Mouse (Mus musculus): Measurements from ENCODE around the gene Tor4a. TPM values are rescaled to one million over a fixed set of nuclear protein-coding genes. Genes with fewer than 3 reads are reported as not detected.
A peak's percentile ranks its signal among the peaks of the same experiment; 100 is the strongest.

Tor4a gene
- polyA plus RNA-seq, 1 experiment from 2014 or later = 23.0 TPM

DNA sequence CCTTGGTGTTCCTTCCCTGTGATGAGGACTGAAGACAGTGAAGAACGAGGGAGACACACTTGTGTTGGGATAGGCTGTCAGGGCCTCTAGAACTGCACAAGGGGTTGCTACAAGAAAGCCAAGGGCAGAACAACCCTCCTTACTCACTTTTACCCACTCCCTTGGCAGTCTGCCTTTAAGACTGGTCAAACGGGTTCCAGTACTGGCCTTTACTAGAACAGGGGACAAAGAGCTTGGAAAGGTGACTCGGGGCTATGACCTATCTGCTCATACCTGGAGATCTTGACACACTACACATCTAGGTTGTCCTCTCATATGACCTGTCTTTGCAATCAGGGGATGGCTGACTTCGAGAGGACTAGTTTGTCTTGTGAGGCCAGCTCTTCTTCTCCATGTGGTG is 40.8 kb upstream of the Tor4a start:
- H3K27ac ChIP-seq (ENCODE audit: low read length) = peak overlapping the region; percentile 40
- ATAC-seq = no peak
- 0 out of 2 replicates have a peak overlapping the region, but pooled peaks have one; percentile 19 for H3K9ac ChIP-seq (ENCODE audit: low read depth, low read length)
- H3K36me3 ChIP-seq (ENCODE audit: control insufficient read depth, insufficient read depth, low read length) = no peaks in the 10 kb centered on the region
- peaks cover 59% of the 10 kb centered on the region for H3K4me1 ChIP-seq (ENCODE audit: control insufficient read depth, insufficient read depth, low read length)
- no peak overlapping the region for H3K4me2 ChIP-seq (ENCODE audit: low read depth, low read length)
- no peaks in the 10 kb centered on the region for H3K9me3 ChIP-seq (ENCODE audit: control insufficient read depth, low read length)
- no peak overlapping the region for H3K4me3 ChIP-seq (ENCODE audit: low read length)
- no peaks in the 10 kb centered on the region for H3K27me3 ChIP-seq (replicated peaks; ENCODE audit: control insufficient read depth, insufficient read depth, low read length)
- WGBS = 51% methylated on average over 4 of the region's 4 CpGs

DNA sequence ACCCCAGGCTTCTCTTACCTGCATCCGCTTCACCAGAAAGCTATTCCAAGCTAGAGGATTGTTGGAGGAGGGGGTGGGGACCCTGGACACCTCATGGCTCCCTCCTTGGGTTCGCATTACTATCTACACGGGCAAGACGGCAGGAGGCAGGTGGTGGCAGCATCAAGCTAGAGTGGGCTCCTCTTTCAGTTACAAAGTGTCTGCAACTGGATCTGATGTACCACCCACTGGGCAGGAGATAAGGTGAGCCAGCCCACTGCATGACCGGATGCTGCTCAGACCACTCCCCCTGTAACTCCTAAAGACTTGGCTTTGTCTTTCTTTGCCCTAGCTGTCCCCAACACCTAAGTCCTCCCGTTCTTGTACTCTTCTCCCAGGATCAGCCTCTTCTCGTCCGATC is 39.9 kb upstream of the Tor4a start, which contains the start of gene Rnf224:
Rnf224 (minus strand) TSS at position 174 of the 400 bp plus-strand sequence.
- ATAC-seq = no peak
- no peak within 1 kb of the TSS for H3K4me3 ChIP-seq (ENCODE audit: low read length)
- H3K27me3 ChIP-seq (replicated peaks; ENCODE audit: control insufficient read depth, insufficient read depth, low read length) = no peaks in the 10 kb centered on the region
- WGBS = 43% methylated on average over 8 of the region's 8 CpGs
- H3K4me2 ChIP-seq (ENCODE audit: low read depth, low read length) = peak within 1 kb of the TSS; percentile 19; the same call in 1 of the 2 replicates
- H3K36me3 ChIP-seq (ENCODE audit: control insufficient read depth, insufficient read depth, low read length) = no peaks in the 10 kb centered on the region
- peaks cover 52% of the 10 kb centered on the region for H3K4me1 ChIP-seq (ENCODE audit: control insufficient read depth, insufficient read depth, low read length)
- peak within 1 kb of the TSS; percentile 90 for H3K27ac ChIP-seq (ENCODE audit: low read length)
- 0 out of 2 replicates have a peak within 1 kb of the TSS, but pooled peaks have one; percentile 19 for H3K9ac ChIP-seq (ENCODE audit: low read depth, low read length)
- no peaks in the 10 kb centered on the region for H3K9me3 ChIP-seq (ENCODE audit: control insufficient read depth, low read length)

DNA sequence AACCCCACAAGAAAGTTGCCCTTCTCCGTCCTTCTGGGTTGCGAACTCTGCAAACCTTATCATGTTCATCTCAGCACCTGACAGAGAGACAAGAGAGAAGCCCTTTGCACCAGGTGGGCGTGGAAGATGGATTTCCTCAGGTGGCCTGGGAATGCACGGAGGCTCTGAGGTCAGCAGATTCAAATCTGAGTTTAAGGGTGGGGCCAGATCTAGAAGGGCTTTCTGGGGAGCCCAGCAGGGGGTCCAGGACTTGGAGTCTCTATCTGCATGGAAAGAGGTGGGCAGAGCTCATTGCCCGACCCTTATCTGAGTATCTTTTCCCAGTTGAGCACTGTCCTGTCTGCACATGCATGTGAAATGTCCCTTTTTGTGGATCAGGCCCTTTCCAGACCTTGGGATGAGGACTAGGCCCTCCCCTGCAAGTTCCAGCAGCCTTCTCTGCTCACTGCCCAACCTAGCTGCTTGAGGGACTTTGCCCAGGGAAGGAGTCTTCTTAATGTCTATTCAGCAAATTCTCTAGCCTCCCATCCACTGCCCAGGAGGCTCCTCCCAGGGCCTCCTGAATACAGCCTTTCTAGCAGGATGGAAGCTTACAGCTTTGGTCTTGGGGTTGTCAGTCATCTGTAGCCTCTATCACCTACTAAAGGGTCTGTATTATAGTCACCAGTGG is 38.0 kb upstream of the Tor4a start:
- Histone ChIP-seq H3K27ac (ENCODE audit: low read length) (peak overlapping the region; percentile 90), H3K4me2 (ENCODE audit: low read depth, low read length) (peak overlapping the region; percentile 38), H3K27me3 (replicated peaks; ENCODE audit: control insufficient read depth, insufficient read depth, low read length) (no peaks in the 10 kb centered on the region), H3K36me3 (ENCODE audit: control insufficient read depth, insufficient read depth, low read length) (no peaks in the 10 kb centered on the region), H3K9ac (ENCODE audit: low read depth, low read length) (peak overlapping the region; percentile 19; the same call in 1 of the 2 replicates), H3K9me3 (ENCODE audit: control insufficient read depth, low read length) (no peaks in the 10 kb centered on the region), H3K4me3 (ENCODE audit: low read length) (0 out of 2 replicates have a peak overlapping the region, but pooled peaks have one; percentile 14), H3K4me1 (ENCODE audit: control insufficient read depth, insufficient read depth, low read length) (peaks cover 37% of the 10 kb centered on the region)
- ATAC-seq = peak; percentile 77
- whole genome bisulfite sequencing = 55% methylated on average over 5 of the region's 5 CpGs

DNA sequence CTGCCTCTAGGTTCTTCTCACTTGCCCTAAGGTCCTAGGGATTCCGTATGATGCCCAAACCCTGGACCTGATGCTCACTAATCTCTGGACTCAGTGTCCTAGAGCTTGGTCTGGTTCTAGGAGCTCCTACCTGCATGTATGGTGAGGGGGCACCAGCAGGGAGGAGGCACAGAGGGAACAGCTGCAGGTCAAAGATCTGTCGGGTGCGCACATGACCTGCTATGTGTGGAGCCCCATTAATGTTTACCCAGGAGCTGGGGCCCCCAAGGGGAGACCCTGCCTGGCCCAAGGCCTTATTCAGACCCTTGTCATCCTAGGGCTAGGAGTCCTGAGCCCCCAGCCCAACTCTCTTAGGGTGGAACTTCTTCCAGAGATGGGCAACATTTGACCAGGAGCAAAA is 37.4 kb upstream of the Tor4a start, which contains the start of gene Slc34a3:
Slc34a3 (minus strand) TSS at position 315 of the 400 bp plus-strand sequence.
- peak; percentile 73 for ATAC-seq
- 62% methylated on average over 3 of the region's 3 CpGs for WGBS
- Histone ChIP-seq H3K4me3 (ENCODE audit: low read length) (0 out of 2 replicates have a peak within 1 kb of the TSS, but pooled peaks have one; percentile 14), H3K27me3 (replicated peaks; ENCODE audit: control insufficient read depth, insufficient read depth, low read length) (no peaks in the 10 kb centered on the region), H3K27ac (ENCODE audit: low read length) (peak within 1 kb of the TSS; percentile 90), H3K4me2 (ENCODE audit: low read depth, low read length) (peak within 1 kb of the TSS; percentile 38), H3K4me1 (ENCODE audit: control insufficient read depth, insufficient read depth, low read length) (peaks cover 39% of the 10 kb centered on the region), H3K9ac (ENCODE audit: low read depth, low read length) (peak within 1 kb of the TSS; percentile 55), H3K9me3 (ENCODE audit: control insufficient read depth, low read length) (no peaks in the 10 kb centered on the region), H3K36me3 (ENCODE audit: control insufficient read depth, insufficient read depth, low read length) (no peaks in the 10 kb centered on the region)

DNA sequence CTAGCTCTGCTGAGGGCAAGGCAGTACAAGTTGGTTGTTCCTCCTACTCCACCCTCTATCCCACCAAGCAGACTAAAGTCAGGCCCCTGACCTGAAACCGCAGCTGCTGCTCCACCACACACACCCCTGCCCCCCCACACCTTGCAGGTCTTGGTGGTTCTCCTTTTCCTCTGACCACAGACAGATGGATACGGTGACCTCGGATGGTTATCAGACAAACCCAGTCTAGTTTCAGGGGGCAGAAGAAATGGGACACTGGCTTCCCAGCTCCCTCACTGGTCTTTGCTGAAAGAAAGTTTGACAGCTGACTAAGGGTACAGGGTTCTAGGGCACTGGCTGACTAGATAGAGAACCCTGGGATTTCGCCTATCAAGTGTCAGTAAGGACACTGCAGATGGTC is 36.7 kb upstream of the Tor4a start:
- H3K4me3 ChIP-seq (ENCODE audit: low read length) = no peak overlapping the region
- H3K9me3 ChIP-seq (ENCODE audit: control insufficient read depth, low read length) = no peaks in the 10 kb centered on the region
- peak overlapping the region; percentile 0 for H3K9ac ChIP-seq (ENCODE audit: low read depth, low read length)
- no peak for ATAC-seq
- peak overlapping the region; percentile 90 for H3K27ac ChIP-seq (ENCODE audit: low read length)
- no peaks in the 10 kb centered on the region for H3K36me3 ChIP-seq (ENCODE audit: control insufficient read depth, insufficient read depth, low read length)
- no peaks in the 10 kb centered on the region for H3K27me3 ChIP-seq (replicated peaks; ENCODE audit: control insufficient read depth, insufficient read depth, low read length)
- H3K4me1 ChIP-seq (ENCODE audit: control insufficient read depth, insufficient read depth, low read length) = peaks cover 45% of the 10 kb centered on the region
- 0 out of 2 replicates have a peak overlapping the region, but pooled peaks have one; percentile 38 for H3K4me2 ChIP-seq (ENCODE audit: low read depth, low read length)
- 78% methylated on average over 4 of the region's 4 CpGs for WGBS

DNA sequence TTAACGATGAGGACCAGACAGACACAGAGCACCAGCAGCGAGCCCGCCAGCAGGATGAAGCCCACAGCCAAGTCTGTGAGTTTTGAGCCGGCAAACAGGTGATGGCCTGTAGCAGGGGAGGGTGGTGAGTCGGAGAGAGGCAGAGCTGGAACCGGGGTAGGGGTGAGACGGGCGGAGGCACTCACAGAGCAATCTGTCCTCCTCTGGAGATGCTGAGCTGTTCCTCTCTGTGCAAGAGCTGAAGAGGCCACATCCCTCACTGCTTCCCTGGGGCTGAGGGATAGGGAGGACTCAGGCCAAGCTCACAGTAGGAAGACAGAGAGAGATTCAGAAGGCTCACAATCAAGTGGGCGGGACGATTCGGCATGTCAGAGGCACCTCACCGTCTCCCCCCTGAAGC is 34.4 kb upstream of the Tor4a start:
- 58% methylated on average over 12 of the region's 12 CpGs for WGBS
- Histone ChIP-seq H3K36me3 (ENCODE audit: control insufficient read depth, insufficient read depth, low read length) (no peaks in the 10 kb centered on the region), H3K27ac (ENCODE audit: low read length) (no peak overlapping the region), H3K9ac (ENCODE audit: low read depth, low read length) (no peak overlapping the region), H3K4me1 (ENCODE audit: control insufficient read depth, insufficient read depth, low read length) (peaks cover 32% of the 10 kb centered on the region), H3K27me3 (replicated peaks; ENCODE audit: control insufficient read depth, insufficient read depth, low read length) (no peaks in the 10 kb centered on the region), H3K4me3 (ENCODE audit: low read length) (no peak overlapping the region), H3K9me3 (ENCODE audit: control insufficient read depth, low read length) (no peaks in the 10 kb centered on the region), H3K4me2 (ENCODE audit: low read depth, low read length) (no peak overlapping the region)
- no peak for ATAC-seq

DNA sequence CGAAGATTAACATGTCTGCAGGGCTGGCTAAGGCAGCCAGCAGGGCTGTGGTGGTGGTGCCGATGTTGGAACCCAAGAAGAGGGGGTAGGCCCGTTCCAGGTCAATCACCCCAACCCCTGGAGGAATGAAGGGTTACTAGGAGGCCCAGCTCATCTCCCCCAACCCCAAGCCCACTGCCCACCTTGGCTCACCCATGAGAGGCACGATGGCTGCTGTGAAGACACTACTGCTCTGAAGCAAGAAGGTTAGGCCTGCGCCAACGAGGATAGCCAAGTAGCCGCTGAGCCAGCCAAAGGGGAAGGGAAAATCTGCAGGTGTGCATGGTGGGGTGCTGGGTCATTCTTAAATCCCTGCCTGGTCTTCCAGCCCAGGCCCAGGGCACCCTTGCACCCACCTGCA is 33.9 kb upstream of the Tor4a start:
- no peaks in the 10 kb centered on the region for H3K27me3 ChIP-seq (replicated peaks; ENCODE audit: control insufficient read depth, insufficient read depth, low read length)
- WGBS = 79% methylated on average over 7 of the region's 7 CpGs
- H3K4me2 ChIP-seq (ENCODE audit: low read depth, low read length) = no peak overlapping the region
- H3K9me3 ChIP-seq (ENCODE audit: control insufficient read depth, low read length) = no peaks in the 10 kb centered on the region
- no peaks in the 10 kb centered on the region for H3K36me3 ChIP-seq (ENCODE audit: control insufficient read depth, insufficient read depth, low read length)
- peaks cover 31% of the 10 kb centered on the region for H3K4me1 ChIP-seq (ENCODE audit: control insufficient read depth, insufficient read depth, low read length)
- H3K4me3 ChIP-seq (ENCODE audit: low read length) = no peak overlapping the region
- no peak overlapping the region for H3K27ac ChIP-seq (ENCODE audit: low read length)
- no peak for ATAC-seq
- H3K9ac ChIP-seq (ENCODE audit: low read depth, low read length) = no peak overlapping the region

DNA sequence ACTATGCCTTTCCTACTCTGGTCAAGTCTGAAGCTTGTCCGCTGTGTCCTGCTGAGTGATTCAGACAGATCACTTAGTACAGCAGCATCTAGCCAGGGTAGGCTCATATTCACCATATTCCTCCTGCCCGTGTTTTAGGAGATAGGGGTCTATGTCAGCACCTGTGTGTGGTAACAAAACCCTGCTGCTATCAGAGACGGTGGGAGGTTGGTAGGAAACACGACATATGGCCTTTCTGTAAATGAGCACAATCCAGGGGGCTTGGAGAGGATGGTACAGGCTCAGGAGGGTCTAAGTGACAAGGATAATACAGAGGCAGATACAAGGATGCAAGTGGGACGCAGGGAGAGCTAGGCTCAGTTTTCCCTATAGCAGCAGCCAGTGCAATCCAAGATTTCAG is 32.9 kb upstream of the Tor4a start:
- no peaks in the 10 kb centered on the region for H3K9me3 ChIP-seq (ENCODE audit: control insufficient read depth, low read length)
- H3K4me3 ChIP-seq (ENCODE audit: low read length) = no peak overlapping the region
- ATAC-seq = no peak
- no peak overlapping the region for H3K27ac ChIP-seq (ENCODE audit: low read length)
- 84% methylated on average over 5 of the region's 5 CpGs for WGBS
- H3K4me2 ChIP-seq (ENCODE audit: low read depth, low read length) = no peak overlapping the region
- H3K36me3 ChIP-seq (ENCODE audit: control insufficient read depth, insufficient read depth, low read length) = no peaks in the 10 kb centered on the region
- H3K4me1 ChIP-seq (ENCODE audit: control insufficient read depth, insufficient read depth, low read length) = peaks cover 30% of the 10 kb centered on the region
- H3K9ac ChIP-seq (ENCODE audit: low read depth, low read length) = no peak overlapping the region
- H3K27me3 ChIP-seq (replicated peaks; ENCODE audit: control insufficient read depth, insufficient read depth, low read length) = no peaks in the 10 kb centered on the region

DNA sequence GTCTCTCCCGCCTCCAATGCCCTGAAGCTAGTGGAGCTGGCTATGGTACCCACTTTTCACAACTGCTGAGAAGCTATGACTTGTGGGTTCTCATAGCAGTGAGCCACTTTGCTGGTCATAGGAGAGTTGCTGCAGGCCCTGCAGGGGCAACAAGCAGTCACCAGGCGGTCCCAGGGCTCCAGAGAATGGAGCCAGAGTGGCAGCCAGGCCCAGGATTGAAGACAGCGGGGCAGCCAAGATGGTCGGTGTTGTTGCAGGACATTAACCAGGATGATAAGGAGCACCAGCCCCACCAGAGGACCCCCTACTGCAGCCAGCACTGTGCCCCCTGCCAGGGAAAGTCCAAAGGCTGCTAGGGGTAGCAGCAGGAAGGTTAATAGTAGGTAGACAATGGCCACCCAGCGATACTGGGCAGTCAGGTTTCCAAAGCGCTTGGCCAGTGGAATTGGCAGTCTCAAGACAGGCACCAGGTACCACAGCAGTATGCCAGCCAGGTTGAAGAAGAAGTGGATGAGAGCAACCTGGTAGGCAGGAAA is 32.4 kb upstream of the Tor4a start:
- Histone ChIP-seq H3K27ac (ENCODE audit: low read length) (peak overlapping the region; percentile 78), H3K4me1 (ENCODE audit: control insufficient read depth, insufficient read depth, low read length) (peaks cover 30% of the 10 kb centered on the region), H3K9ac (ENCODE audit: low read depth, low read length) (peak overlapping the region; percentile 61; the same call in 1 of the 2 replicates), H3K4me3 (ENCODE audit: low read length) (peak overlapping the region; percentile 7; the same call in 1 of the 2 replicates), H3K4me2 (ENCODE audit: low read depth, low read length) (peak overlapping the region; percentile 44), H3K9me3 (ENCODE audit: control insufficient read depth, low read length) (no peaks in the 10 kb centered on the region), H3K27me3 (replicated peaks; ENCODE audit: control insufficient read depth, insufficient read depth, low read length) (no peaks in the 10 kb centered on the region), H3K36me3 (ENCODE audit: control insufficient read depth, insufficient read depth, low read length) (no peaks in the 10 kb centered on the region)
- ATAC-seq = no peak
- 76% methylated on average over 6 of the region's 6 CpGs for WGBS

Measured in intestine, embryonic 16.5 days (tissue).